Mouse (Mus musculus) lung, adult 2 months (tissue): Measurements from ENCODE around the gene Aatk.

ENCODE experiments used
- CTCF ChIP-seq: fragments of 200-500 bp; IDR thresholded peaks from 2 replicates; pipeline ENCODE4 v1.5.1; 2011; ENCODE audit warnings: mild to moderate bottlenecking, low read length, control low read depth; ENCODE audit not compliant: insufficient read depth
- POLR2A ChIP-seq: fragments of 200-500 bp; IDR thresholded peaks from 2 replicates; pipeline ENCODE4 v1.6.1; 2011; ENCODE audit warnings: low read depth, mild to moderate bottlenecking, control low read depth, low read length, borderline replicate concordance; ENCODE audit errors: extremely low read depth

GRCm38 (mm10) chr11:119979596-119980385, 67.2 kb downstream of the Aatk start:
- TF ChIP-seq POLR2A (no peak), CTCF (no peak)
